Mouse (Mus musculus) mesoderm, embryonic 11.5 days (tissue): ENCODE results near the gene Actb.

Source experiments
- DNase-seq: peaks from one replicate; pipeline ENCODE4 v3.0.0-alpha.2; 2012; ENCODE audit warnings: low read depth, low spot score

The Actb gene

GRCm38 (mm10) chr5:142878570-142878969 is 28.0 kb downstream of the Actb start:
- DNase-seq: no peak

GRCm38 (mm10) chr5:142877337-142878280 is 28.9 kb downstream of the Actb start:
- peak; percentile 89 for DNase-seq

- DNase-seq: no peak
These were observed 29.7 kb downstream of the Actb start for GRCm38 (mm10) chr5:142876896-142877295.

- DNase-seq: no peak
These were observed 31.0 kb downstream of the Actb start for GRCm38 (mm10) chr5:142875513-142875905.

GRCm38 (mm10) chr5:142874791-142875512 is 31.6 kb downstream of the Actb start:
- no peak for DNase-seq

- no peak for DNase-seq
These were observed 32.8 kb downstream of the Actb start for GRCm38 (mm10) chr5:142873718-142874117.

- DNase-seq: no peak
These were observed 34.8 kb downstream of the Actb start for GRCm38 (mm10) chr5:142871765-142872164.

GRCm38 (mm10) chr5:142869463-142869862 is 37.1 kb downstream of the Actb start:
- DNase-seq: peak; percentile 68

GRCm38 (mm10) chr5:142857763-142858229 is 48.8 kb downstream of the Actb start:
- no peak for DNase-seq

GRCm38 (mm10) chr5:142856408-142856807 is 50.1 kb downstream of the Actb start:
- no peak for DNase-seq

- DNase-seq: peak; percentile 69
These were observed 51.7 kb downstream of the Actb start for GRCm38 (mm10) chr5:142854877-142855276.

GRCm38 (mm10) chr5:142853585-142853984 is 53.0 kb downstream of the Actb start:
- no peak for DNase-seq
